Mouse (Mus musculus) adrenal gland, postnatal 10 days (tissue): Measurements from ENCODE around the gene Ikbke. TPM values are rescaled to one million over a fixed set of nuclear protein-coding genes. Genes with fewer than 3 reads are reported as not detected.
"Not testable (repeated sequence)": the region's sequence is repeated elsewhere in the genome, so short reads cannot be mapped to it uniquely, and the experiment has no call there.

Experiments used
- DNase-seq: peaks from one replicate; pipeline ENCODE4 v3.0.0; 2021; ENCODE audit warnings: mixed read lengths
- total RNA-seq, 2 experiments: library from RNA; stranded (reverse); gene quantifications; 2 replicates each; pipeline ENCODE4 v1.2.3; 2021

The Ikbke gene
- total RNA-seq, 2 experiments from 2014 or later: 6.9 to 12.0 TPM

DNA sequence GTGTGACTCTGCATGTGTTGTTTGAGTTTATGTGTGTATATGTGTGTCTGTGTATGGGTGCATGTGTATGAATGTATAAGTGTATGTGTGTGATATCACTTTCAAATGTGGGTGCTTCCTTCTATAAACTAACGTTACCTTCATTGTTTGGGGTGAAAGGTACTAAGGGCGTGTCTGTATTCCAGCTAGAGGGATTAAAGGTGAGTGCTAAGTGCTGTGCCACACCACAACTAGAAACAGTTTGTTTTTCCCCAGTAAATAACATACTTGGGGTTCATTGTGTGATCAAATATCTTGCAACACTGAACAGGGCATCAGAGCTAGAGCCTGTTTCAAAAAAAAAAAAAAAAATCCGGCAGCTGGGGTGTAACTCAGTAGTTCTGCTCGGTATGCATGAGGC lies 2.3 kb upstream of the Ikbke start:
- no peak for DNase-seq

DNA sequence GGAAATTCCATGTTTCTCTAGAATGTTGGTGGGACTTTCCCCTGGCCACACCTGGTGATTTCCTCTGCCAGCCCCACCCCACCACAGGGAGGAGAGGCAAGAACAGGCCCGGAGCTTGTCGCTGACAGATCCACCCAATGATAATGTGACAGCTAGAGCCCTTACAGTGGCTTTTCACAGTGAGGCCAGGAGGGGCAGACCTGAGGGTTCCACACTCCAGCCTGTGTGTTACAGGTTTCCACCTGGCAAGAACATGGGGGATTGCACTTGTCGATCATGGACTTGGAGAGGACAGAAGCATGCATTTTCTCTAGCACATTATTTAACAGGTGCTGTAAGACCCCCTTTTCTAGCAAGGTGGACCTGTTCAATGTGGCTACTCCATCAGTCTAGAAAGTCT lies 874 bp upstream of the Ikbke start:
- no peak for DNase-seq

DNA sequence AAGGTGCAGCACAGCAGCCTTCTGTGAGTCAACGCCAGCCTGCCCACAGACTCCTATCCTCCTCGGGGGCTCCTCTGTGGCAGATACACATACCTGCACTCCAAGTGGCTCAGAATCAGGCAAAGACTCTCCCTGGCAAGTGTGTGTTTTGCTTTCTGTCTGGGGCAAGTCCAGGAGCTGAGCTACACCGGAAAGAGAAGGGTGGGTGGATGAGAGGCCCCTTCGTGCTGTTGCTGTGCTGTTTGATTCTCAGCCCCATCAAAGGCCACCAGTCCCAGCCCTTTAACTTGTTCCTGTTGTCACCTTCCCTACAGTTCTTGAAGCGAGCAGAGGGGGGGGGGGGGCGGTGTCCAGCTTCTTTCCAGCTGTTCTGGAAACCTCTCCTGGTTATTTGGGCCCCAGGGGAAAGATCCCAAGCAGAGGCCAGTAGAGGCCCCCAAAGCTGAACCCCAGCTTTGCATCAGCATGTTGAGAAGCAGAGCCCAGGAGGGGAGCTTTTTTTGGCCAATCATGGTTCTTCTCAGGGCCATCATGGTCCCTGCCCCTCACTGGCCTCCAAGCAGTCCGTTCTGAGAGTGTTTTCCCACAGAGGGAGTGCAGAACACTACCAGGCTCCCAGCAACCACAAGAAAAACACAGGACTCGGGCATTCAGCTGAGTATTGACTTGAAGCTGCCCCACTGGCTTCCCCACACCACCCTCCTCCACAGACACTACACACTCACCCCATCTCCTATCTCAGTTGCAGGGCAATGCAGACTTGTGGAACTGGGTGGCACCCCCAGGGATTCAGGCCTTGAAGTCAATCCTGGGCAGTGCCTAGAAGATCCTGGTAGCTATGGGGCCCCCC lies 575 bp downstream of the Ikbke start:
- DNase-seq: peak; percentile 32

DNA sequence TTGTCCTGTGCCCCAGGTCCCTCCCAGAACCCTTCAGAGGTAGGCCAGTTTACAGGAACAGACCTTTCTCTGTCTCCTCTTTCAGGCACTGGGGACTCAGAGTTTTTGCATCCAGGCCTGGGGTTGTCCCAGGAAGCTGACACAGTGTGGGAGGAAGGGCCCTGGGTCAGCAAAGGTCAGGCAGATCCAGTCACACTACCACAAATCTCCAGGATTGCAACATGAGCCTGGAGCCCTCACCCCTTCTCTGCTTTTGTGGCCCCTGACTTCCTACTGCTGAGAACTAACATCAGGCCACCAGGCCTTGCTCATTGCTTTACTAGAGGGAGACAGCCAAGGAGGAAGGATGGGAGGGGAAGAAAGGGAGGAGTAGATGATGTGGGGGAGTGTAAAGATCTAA lies 2.6 kb downstream of the Ikbke start:
- DNase-seq: no peak

DNA sequence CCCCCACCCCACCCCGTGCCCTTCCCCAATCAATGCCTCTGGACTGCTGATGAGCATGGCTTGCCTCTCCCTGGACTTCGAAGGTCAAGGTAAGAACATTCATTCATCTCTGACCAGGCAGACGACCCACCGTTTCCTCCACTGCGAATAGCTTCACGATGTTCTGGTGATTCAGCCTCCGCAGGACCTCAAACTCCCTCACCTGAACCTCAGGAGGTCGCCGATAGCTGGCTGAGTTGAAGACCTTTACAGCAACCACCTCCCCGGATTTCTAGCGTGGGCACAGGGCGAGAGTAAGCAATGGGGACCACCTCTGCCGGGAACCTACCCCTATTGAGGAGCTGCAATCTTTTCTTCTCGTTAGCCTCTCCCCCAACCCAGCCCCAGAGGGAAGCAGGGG lies 3.8 kb downstream of the Ikbke start:
- no peak for DNase-seq

DNA sequence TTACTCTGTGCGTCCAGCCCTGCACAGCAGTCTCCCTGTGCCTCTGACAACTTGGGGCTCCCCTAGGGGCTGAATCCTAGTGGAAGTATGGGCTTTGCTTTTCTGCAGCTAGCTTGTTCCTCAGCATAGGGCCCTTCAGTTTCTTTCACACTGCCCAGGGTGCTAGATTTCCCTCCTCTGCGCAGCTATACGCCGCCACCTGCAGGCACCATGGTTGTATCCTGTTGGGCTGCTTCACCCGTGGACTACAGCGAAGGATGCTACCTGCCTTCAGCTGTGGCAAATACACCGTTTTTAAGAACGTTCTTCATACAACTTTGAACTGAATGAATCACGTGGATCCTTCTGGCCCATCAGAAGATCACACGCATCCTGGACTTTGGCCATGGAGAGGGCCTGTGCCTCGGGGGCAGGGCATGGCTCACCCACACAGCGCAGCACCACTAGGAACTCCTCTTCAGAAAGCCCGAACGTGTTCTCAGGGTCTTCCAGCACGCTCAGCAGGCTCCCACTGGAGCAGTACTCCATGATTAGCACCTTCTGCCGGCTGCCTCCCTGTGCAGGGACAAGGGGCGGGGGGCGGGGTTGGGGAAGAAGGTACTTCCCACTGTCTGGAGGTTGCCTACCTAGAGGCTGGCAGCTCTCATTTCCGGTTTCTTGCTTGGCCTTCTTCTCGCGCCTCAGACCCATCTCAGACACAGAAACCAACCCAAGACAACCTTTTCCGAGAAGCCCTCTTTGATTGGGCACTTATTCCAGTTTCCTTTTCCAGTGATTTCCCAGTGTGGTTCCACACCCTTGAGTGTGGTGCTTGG lies 4.5 kb downstream of the Ikbke start:
- peak; percentile 32 for DNase-seq

DNA sequence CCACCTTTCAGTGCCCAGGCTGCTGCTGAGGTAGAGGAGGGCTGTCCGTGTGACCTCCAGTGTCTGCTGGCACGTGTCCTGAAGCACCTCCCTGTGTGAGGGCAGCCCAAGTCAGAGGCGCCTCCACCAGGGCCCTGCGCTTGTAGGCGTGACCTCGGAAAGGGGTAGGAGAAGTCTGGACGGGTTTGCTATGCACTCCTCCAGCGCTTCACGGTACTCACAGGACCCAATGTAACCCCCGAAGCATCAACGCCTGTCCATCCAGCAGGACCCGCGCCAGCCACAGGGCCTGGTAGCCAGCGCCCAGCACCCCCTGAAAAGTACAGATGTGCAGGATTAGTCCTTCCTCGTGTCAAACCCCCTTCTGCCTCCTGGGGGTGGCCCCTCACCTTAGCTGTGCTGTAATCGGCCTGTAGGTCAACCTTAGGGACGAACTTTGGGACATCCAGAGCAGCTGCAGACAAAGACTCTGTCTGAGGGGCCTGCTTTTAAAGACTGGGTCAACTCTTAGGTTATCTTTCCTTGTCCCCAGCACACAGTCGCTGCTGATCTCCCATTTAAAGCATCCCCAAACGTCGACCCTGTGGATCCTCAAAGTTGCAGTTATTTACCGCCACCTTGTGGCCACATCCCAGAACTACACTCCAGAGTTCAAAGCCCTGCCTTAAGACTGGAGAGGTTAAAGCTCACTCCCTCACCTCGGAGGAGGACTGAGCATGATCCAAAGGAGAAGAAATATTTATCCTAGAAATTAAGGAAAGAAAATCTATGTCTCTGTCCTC lies 9.4 kb downstream of the Ikbke start:
- peak; percentile 79 for DNase-seq

DNA sequence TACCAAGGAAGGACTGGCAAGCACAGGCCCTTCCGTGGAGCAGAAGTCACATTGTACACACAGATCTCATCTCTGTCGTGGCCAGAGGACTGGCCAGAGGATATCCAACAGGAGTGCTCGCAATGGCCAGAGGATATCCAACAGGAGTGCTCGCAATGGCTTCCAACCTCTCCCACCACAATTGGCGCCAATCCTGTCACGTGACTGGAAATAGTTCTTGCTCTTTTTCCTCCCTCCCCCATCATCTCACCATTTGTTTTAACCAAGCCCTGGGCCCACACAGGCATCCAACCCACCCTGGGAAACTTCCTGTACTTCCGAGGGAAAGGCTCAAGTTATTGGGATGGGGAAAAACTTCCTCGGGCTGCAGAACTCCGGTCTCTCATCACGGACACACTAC lies 10.6 kb downstream of the Ikbke start:
- DNase-seq: no peak

DNA sequence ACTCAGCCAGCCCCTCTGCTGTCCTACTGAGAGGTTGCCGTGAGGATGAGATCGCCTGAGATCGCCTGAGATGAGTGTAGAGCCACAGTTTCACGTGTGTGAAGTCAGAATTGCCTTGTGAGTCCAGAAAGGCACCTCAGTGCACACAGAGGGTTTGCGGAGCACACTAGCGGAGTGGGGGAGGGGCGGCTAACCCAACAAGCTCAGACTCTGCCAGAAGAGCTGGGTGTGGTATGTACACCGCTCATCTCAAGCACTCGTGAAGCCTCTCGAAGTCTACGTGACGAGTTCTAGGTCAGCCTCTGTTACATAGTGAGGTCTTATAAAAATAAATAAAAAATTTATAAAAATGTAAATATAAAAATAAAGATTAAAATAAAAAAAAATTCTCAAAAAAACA lies 15.5 kb downstream of the Ikbke start:
- no peak for DNase-seq

DNA sequence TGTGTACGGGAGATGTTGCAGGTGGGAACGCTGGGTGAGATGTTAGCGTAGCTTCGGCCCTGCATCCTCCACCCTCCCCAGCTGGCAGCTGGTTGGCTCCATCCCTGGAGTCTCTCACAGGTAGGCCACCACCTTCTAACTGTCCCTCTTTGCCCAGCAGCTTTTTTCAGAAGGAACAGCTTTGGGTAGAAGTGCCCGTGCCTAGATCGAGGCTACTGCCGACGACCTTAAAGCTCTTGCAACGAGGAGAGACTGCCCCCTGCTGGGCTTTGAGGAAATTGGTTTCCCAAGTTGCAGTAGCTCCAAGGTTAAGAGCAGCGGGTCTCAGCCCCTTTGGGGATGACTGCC lies 19.1 kb downstream of the Ikbke start:
- peak; percentile 79 for DNase-seq

DNA sequence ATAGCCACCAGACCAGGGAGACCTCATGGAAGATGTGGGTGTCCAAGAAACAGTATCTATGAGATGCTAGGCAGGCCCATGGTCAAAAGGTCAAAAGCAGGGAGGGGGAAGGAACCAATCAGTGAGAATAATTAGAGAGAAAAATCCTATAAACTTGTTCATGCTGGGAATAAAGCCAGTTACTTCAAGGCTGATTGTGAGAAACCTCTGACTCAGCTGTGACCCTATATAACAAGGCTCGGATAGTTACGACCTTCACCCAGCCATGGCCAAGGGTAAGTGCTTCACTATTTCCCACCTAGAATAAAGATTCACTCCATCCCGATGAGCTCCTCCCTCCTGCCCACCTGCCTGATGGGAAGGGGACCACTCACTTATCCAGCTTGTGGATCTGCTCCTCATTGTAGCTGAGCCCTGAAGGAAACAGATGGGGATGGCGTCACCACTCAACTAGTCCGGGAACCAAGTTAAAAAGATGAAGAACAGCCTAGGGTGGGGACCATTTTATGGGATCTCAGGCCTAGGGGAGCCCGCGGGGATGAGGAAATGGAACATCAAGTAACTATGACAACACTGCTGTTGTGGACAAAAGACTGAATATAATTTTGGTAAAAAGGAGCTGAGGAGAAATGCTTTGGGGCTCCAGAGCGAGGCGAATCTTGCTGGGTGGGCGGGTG lies 19.6 kb downstream of the Ikbke start:
- no peak for DNase-seq

DNA sequence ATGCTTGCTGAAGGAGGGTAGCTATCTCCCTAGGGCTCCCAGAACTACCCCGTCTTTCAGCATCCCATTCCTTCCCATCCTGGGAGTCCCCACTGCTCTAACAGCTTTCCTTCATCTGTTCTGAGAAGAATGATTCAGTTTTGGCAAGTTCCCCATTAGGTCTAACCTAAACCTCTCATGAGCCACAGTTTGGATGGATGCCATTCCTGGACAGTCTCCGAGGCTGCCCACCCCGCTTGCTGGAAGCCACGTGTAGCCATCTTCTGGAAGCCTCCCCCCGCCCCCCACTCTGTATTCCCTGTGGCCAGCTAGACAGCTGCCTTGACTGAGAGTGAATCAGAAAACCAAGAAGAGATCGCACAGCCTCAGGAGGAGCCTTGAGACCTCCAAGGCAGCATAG lies 22.1 kb downstream of the Ikbke start:
- DNase-seq: no peak

DNA sequence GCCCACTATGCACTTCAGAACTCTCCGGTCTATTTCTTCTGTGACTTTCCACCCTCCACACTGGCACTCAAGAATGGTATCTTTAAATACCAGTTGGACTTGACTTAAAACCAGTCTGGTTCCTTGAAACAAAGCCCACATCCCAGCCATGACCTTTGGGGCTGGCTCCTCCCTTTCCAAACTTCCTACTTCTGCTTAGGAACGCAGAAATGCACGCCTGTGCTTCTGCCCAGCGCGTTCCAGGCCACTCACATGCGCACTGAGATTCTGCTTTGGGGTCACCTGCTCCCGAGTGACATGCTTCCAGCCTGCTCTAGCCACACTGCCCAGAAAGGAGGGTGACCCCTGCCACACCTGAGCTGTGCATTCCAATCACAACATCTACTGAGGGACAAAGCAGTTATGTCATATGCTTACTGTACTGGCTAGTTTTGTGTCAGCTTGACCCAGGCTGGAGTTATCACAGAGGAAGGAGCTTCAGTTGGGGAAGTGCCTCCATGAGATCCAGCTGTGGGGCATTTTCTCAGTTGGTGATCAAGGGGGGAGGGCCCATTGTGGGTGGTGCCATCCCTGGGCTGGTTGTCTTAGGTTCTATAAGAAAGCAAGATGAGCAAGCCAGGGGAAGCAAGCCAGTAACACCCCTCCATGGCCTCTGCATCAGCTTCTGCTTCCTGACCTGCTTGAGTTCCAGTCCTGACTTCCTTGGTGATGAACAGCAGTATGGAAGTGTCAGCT lies 26.7 kb downstream of the Ikbke start:
- not testable (repeated sequence) for DNase-seq

DNA sequence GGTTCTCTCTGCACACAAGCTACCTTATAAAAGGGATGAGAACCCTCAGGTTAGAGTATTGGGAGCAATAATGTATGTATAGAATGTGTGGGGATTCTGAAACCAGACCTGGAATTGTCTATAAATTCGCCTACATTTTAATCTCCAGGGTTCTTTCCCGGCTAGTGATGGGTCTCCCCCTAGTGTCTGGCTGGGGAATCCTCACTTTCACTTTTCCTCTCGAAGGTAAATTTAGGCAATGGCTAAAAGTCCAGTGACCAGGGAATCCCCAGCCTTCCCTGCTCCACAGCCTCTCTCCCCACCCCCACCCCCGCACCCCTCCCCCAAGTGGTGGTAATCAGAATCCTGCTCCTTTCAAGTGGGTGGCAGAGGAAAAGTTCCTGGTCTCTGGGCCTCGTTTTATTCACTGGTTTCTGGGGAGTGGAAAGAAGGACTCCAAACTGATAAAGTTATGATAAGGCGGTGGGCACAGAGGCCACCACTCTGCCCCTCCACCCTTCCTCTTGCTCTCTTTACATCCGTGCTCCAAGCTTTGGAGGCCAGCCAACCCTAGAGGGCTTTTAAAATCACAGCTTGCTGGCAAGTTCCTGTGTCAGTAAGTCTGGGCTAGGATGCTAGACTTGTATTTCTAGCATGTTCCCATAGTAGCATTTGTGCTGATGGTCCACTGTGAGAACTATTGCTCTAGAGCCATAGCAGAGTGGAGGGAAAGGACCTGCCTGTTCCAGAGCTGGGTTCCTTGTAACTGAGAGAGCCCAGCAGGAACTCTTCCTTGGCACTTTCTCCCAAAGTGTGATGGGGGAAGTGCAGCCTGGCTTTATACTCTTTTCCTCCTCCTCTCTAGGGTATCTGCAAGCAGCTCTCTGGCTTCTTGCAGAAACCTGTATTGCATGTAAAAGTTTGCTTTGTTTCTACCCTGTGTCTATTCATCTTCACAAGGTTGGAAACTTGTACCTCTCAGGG lies 32.7 kb downstream of the Ikbke start:
- peak; percentile 70 for DNase-seq

DNA sequence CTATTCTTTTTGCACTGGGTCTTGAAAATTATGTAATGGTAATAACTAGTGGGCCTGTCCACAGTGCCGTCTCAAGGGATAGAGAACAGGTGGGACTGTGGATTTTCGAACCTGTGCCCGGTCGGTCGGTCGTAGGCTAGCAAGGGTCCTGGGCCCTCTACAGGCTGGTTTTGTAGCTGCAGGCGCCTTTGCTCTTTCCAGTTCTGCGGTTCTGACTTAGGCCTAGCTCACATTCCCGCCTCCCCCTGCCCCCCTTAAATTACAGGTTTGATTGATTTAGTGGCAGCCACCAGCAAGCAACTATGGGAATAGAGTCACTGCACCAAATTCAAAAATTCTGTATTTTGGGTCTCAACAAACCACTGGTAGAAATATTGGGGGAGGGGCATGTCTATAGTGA lies 33.5 kb downstream of the Ikbke start:
- DNase-seq: peak; percentile 75

DNA sequence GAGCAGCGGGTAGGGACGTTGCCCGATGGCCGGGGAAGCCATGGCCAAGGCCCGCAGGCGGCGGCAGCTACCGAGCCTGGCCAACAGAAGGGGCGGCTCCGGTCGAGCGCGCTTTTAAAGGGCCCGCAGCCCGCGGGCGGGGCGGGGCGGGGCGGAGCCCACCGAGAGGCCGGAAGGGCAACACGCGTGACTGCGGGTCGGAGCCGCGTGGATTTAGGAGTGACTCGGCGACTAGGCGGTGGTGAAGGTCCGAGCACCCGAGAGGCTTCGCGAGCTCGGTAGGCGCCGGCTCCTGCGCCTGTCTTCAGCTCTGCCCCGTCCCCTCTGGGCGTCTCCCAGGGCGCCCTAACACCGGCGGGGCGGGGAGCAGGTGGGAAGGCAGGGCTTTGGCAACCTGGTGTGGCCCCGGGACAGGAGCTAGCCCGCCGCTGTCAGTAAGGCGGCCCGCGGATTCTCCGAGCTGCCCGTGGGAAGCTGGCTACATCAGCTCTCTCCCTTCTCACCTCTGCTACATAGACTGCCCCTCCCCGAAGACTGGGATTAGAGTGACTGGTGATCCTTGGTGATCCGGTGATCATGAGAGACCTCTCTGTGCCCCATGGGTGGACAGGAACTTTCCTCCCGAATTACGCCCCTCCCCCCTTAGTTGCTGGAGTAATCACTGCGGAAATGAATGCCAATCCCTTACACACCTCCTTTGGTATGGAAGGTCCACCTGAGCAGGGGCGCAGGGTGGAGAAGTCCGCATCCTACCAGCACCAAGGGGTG lies 34.1 kb downstream of the Ikbke start, which contains the start of gene Rassf5:
TSS of gene Rassf5 (minus strand) at position 170 of the 768 bp plus-strand sequence.
- DNase-seq: peak; percentile 90

DNA sequence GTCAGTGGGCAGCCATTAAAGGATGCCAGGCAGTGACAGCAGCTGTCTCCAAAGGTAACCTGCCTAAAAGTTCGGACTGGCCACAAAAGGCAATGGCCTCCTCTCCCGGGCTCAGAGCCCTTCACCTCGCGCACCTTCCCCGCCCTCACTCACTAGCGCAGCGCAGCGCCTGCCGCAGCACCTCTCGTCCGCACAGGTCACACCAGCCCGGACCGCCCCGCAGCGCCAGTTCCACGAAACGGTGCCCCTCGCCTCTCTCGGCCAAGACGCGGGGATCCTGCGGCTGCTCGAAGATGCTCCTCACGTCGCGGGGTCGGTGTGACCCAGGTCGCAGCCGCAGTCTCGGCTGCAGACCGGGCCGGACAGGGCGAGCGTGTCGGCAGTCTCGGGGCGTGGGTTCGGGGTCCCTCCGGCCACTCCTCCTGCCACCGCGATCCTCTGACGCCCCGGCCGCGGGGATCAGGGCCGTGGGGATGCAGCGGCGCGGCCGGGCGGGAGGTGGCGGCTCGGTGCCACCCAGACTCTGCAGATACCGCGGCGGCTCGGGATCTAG lies 34.8 kb downstream of the Ikbke start:
- DNase-seq: peak; percentile 48

DNA sequence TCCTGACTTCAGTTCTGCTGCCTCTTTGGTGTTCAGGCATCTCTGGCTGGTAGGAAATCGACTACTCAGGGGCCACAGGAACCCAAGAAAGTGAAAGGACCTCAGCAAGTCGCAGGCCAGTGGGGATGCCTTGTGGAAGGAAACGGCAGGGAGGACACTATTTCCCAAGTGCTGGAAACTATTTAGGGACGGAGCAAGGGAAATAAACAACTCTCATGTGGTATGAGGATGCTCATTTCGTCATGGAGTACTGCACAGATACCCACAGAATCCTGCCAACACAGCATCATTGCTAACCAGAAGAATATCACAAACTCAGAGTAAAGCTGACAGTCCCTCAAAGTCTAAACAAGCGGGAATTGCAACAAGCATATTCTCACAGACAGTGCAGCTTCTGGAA lies 36.5 kb downstream of the Ikbke start:
- no peak for DNase-seq

DNA sequence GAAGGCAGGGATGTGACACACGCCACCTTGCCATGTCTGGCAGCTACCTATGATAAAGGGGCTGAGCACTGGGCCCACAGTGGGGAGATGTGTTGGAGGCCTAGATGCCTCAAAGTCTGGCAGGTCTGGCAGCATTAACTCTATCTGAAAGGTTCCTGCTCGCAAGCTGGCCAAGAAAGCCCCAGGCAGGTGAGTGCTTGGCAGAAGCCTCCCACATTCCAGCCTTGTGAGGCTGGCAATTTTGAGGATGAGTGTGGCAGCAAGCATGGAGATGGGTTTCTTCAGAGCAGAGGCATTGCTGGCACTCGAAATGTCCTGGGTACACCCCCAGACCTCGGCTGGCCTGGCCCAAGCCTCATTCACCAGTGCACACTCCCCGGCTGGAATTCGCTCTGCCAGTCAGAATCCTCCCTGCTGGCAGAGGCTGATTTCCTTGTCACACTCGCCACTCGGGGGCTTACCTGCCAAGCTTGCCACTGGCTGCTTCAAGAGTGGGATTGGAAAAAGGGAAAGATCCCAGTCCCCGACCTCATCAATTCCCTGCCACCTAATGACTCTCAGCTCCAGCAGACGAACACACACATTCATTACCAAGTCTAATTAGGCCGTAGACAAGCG lies 39.7 kb downstream of the Ikbke start:
- no peak for DNase-seq
